Mouse (Mus musculus) ovary, adult 18-20 months (tissue): ENCODE measurements at regions not wholly inside any gene's neighbourhood (a gene's known extent, or its start where the extent isn't known, plus 50 kb on each side); places are given as distances from the start of the nearest gene placed in this dataset.

Source experiments
- DNase-seq: peaks from one replicate; pipeline ENCODE4 v3.0.0; 2022; ENCODE audit warnings: low spot score, mixed read lengths

DNA sequence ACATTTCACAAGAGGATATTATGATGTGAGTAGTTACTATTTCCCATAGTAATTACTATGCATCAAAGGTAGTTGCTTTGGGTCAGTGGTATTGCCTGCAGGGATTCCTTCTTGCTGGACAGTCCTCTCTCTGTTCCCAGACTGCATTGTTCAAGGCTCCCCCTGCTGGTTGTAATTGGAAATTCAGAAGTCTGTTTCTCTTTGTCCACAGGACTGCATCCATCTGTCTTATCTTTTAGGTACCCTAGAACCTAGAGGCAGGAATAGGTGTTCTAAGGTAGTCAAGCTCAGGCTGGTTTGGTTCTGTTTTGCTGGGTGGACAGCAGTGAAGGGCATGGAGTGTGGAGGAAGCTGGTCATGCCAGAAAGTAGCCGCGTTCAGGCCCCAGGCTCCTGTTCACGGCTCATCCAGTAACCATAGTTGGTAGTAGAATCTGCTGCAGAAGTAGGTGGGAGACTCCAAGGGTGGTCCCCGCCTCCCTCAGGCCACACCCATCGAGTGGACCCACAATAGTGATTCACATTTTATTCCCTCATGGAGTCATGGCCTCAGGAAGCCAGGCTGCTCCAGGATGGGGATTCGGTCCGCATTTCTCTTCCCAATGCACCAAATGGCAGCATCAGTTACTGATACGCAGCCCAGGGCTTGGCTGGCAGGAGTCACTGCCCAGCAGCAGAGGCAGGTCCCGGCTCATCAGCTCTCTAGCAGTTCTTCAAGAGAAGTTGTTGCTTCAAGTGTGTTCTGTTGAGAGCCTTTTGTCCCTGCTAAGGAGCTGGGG lies 51.7 kb upstream of the Caprin1 start:
- no peak for DNase-seq

DNA sequence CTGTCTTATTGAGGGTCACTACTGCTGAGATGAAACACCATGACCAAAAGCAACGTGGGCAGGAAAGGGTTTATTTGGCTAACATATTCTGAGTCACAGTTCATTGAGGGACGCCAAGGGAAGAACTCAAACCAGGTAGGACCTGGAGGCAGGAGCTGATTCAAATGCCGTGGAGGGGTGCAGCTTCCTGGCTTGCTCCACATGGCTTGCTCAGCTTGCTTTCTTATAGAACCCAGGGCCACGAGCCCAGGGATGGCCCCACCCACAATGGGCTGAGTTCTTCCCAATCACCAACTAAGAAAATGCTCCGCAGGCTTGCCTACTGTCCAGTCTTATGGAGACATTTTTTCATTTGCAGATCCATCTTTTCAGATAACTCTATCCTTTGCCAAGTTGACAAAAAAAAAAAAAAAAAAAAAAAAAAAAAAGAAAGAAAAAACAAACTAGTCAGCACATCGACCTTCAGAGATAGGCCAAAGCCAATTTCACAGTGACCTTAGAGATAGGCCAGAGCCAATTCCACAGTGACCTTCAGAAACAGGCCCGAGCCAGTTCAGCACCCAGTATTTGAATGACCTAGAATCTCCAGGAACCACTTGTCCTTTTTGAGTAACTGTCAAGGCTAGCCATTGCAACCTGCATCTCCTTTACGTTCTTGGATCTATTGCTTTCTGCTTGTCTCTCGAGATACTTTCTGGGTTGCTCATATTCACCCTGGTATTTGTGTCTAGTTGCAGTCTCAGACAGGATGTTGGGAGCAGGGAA lies 52.5 kb upstream of the Caprin1 start:
- DNase-seq, result peak; percentile 81

DNA sequence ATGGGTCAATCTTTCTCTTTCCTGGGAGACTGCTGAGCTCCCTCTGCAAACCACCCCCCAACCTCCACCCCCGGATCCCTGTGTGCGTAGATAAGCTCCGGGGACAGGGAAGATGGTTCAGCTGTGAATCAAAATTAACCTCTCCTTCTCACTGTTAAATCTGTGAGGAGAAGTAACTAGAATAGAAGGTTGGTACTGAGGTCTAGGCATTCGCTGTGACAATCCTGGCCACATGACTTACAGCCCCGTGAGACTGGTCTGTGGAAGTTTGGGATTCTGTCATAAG lies 53.0 kb upstream of the Caprin1 start:
- no peak for DNase-seq

DNA sequence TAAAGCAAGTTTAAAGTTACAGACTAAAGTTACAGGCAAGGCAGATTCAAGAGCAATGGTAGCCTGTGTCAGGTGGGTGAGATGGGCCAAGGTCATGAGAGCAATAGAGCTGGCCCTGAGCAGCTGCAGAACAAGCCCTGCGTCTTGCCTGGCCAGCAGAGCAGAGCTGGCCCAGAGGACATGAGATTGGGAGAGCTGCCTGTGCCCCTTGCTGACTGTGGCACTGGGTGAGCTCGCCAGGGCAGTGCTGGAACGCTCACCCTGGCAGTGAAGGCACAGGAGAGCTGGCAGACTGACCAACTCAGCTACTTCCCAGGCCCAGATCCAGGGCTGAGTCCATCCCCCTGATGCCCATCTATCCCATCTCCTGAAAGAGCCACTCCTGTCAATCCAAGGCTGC lies 53.7 kb upstream of the Caprin1 start:
- peak; percentile 49 for DNase-seq

DNA sequence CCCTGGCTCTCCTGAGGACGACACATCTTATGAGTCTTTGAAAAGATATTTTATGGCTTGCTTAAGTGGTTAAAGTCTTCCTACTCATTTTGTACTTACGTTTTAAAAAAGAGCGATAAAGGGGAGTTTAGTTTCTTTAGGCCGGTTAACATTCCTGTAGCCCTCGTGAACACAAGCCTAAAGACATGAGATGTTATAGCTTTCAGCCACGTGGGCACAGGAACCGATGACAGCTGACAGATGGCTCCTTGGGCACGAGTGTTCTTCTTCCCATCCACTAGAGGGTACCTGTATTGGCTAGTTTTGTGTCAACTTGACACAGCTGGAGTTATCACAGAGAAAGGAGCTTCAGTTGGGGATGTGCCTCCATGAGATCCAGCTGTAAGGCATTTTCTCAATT lies 63.8 kb upstream of the Caprin1 start:
- no peak for DNase-seq

DNA sequence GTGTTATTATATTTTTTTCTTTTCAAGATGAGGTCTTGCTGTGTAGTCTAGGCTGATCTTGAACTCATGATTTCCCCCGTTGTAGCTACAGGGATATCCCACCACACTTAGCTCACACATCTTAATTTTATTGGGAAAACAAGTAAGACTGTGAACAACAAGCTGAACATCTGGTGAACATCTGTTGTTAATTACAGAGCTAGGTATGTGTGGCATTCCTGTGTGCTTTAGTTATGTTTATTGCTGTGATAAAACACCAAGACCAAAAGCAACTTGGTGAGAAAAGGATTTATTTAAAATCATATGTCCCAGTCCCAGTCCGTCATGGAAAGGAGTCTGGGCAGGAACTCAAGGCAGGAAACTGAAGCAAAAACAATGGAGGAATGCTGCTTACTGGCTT lies 66.8 kb upstream of the Caprin1 start:
- no peak for DNase-seq

DNA sequence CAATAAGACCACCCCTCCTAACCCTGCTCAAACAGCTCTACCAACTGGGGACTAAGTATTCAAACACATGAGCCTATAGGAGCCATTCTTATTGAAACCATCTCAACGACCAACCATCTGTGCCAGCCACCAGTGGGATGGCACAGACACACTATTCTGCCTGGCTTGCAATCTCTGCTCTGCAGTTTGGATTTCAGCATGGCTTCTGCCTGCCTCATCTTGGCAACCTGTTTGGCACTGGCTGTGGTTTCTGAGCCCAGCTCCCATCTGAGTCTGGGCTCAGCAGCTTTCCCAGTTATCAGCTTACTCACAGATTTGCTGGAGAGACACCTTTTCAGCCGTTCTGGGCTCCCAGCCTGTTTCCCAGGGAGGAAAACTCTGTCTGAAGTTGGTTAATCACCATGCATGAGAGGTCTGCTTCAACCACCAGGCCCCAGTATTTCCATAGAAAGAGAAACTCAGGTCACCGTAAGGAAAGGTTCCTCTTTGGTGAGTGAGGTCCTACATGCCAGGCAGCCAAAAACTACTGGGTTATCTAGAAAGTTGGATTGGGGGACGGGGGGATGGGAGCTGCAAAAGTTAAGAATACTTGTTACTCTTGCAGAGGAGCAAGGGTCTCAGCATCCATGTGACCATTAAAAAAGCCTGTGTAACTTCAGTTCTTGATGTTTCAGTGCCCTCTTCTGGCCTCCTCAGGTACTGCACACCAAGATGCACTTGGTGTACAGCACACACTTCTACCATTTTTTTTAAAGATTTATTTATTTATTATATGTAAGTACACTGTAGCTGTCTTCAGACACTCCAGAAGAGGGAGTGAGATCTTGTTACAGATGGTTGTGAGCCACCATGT lies 68.1 kb upstream of the Caprin1 start:
- no peak for DNase-seq

DNA sequence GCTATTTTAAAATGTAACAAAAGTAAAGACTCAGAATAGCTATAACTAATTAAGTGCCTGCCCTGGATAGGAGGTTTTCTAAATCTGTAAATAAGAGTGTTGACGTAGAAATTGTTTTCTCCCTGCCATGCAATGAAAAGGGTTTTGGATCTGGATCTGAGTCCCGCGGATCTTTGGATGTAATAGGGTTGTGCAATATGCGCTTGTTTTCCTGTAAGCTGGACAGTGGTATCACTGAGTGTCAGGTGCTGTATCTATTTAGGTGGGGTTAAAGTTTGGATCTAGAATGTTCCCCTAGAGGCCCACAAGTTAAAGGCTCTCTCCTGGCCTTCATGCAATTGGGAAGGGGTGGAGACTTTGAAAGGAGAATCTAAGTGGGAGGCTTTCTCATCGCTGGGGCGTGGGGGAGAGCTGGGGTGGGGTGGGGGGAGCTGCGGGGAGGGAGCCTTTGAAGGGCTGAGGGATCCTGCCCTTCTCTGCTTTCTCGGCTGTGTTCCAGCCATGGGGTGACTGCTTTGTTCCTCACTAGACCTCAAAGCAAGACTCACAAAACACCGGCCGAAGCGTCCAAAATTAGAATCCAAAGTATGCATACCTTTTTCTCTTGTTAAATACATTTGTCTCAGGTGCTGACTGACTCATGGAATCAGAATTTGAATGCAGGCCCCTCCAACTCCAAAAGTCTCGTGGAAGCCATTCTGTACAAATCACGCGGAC lies 70.0 kb upstream of the Caprin1 start:
- no peak for DNase-seq

DNA sequence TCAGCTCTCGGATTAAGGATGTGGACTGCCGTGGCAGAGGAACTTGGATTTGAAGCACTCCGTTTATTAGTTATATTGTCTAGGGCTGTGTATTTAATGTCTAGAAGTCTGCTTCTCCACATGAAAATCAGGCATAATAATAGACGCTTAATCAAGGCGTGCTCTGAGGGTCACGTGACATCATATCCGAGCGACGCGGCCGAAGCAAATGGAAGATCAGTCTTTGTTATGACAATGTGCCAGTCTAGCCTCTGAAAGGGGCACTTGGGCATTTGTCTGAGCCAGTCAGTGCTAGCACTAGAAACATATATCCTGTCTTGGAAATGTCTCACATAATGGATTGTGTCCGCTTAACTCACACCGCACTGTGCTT lies 70.5 kb upstream of the Caprin1 start:
- DNase-seq, result no peak

DNA sequence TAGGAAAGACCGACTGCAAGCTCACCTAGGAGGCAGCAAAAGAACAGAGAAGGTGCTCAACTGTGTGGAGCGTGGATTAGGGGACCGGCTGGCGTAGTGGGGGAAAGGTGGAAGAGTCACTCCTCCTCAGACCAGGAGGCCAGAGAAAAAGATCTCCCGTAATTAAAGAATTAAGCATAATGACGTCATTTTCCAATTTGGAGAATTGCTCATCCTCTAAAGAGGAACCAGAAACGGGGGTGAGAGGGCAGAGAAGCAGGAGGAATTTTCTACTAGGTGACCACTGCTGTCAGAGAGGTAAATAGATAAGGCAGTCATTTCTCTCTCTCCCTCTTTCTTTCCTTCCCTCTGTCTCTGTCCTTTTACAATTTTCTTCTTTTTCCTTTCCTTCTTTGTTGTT lies 71.2 kb upstream of the Caprin1 start:
- no peak for DNase-seq

DNA sequence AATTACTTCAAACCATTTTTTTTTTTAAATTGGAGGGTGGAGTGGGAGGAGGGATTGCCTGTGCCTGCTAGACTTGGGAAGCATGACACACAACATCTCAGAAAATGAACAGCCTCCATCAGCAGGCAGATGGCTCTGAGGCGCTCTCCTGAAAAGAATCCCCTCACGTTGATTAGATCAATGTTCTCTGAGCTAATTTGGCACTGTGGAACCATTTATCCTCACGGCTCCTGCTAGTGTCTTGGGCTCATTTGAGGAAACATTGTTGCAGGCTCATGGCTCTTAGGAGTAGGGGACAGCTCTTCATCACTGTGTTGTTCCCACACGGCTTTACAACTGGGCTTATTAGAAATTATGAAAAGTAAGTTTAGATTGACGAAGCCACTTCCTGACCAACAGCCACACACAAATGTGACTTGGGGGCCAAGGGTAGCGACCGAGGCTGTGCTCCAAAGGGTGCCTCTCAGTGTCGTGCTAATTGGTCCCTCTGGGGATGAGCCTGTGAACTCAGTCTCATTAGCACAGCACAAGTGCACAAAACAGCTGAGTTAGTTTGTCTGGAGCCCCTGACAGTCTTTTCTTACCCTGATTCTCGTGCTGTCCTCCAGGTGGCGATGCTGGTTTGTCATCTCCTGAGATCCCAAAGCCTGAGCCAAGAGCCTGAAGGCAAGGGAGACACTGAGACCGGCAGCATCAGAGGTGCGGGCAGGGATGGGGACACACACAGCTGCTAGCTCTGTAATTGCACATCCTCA lies 74.2 kb upstream of the Caprin1 start:
- DNase-seq, result peak; percentile 53

DNA sequence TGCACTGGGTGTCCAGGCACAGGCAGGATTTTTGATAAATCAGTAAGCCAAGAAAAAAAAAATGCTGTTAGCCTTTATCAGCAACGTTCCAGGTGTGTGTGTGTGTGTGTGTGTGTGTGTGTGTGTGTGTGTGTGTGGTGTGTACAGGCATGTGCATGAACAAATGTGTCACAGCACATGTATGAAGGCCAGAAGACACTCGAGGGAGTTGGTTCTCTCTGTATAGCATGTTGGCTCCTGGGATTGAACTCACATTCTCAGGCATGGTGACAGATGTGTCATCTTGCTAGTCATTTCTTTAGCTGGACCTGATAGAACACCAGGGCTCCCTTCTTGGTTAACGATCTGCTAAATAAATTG lies 74.8 kb upstream of the Caprin1 start:
- DNase-seq, result no peak

DNA sequence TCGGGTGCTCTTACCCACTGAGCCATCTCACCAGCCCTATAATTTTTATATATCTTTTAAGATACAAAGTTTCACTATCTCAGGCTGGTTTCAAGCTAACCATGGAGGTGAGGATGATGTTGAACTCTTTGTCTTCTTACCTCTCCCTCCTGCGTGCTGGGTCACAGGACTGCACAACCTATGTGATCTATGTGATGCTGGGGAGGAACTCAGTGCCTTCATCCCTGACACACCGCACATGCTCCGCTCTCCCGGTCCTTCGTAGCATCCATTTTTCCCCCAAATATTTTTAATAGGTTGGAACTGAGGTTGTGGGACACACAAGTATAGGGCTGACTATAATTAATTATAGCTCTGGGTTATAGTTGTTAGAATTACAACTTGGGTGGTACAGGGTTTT lies 75.9 kb upstream of the Caprin1 start:
- DNase-seq, result no peak

DNA sequence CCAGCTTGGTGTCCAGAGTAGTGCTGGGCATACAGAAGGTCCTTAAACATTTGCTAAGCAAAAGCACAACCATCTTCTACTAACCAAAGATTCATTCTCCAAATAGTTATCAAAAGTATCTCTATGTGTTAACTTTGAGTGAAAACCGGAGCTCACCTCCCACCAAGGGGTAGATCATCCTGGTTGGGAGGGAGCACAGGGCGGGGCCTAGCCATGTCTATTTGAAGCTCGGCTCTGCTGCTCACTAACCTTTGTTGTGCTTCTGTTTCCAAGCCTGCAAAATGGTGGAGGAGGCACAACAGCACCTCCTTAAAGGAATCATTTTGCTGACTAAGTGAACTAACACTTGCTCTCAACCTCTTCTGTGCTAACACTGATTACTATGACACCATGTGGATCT lies 77.0 kb upstream of the Caprin1 start:
- no peak for DNase-seq

DNA sequence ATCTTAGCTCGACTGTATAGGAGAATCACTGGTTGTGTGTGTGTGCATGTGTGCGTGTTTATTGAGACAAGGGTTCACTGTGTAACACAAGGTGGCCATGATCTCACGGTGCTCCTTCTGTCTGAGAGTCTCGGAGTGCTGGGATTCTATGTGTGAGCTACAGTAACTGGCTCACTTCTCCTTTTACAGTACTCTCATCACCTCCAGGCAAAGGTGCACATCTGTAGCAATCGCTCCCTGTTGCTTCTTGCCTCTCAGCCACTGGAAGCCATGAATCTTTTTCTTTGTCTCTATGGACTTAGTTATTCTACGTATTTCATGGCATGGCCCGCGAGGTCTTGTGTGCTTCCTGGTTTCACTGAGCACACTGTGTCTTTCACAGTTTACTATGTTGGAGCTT lies 78.3 kb upstream of the Caprin1 start:
- DNase-seq, result no peak

DNA sequence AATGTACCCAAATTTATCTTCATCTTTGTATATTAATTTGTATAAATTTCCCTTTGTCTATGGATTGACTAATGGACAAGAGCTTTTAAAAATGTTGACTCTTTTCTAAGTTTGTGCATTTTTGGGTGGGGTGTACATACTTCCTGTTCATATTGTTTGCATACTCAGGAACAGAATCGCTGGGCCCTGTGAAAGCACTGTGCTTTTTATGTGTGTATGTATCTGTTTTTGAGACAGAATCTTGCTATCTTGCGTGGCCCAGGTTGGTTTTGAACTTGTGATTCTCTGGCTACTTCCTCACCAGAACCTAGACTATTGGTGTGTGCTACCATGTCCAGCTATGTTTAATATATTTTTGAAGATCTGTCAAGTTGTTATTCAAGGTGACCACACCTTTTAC lies 78.8 kb upstream of the Caprin1 start:
- no peak for DNase-seq

DNA sequence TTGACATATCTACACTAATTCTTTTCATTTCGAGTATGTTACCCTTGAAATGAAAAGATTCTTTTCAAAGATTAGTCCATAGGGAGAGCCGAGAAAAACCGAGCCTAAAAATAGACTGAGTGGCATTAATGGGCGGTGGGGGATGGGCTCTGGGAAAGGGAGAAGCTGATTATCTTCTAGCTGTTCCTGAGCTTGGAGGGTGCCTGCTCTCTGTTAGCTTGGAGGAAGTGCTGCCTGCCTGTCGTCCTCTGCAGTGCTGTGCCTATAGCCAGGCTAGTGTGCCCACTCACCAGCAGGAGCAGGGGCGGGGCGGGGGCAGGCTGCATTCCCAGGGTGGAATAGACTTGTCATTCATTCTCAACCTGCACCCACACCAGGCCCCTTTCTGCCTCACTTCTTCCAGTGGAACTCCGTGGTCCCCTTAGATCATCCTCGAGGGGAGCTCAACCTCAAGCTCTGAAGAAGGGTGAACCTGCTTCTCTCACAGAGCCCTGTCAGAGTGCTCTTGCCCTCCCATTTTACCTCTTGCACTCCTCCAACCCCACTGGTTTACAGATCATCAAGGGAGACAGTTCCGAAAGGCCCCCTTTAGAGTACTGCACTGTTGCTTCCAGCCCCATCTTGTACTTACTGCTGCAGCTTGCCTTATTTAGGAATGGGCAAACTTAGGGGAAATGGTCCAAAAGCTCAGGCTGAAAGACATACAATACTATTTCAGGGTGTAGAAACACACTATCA lies 76.6 kb upstream of the Lmo2 start:
- DNase-seq, result no peak

DNA sequence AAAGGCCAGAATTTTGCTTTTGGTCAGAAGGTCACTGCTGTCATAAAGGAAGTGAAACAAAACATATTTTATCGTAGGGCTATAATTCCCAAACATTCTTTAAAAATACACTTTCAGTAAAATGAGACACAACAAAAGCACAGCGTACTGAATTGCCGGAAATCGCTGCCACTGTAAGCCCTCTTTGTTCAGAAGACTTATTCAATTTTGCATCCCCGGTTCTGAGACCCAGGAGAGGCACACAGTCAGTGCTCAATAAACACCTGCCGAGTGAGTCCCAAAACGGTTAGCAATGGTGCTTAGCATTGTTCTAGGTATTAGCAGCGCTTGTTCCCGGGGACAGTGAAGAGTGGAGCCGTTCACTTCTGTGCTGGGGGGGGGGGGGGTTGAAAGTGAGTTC lies 72.9 kb upstream of the Lmo2 start:
- DNase-seq, result no peak

DNA sequence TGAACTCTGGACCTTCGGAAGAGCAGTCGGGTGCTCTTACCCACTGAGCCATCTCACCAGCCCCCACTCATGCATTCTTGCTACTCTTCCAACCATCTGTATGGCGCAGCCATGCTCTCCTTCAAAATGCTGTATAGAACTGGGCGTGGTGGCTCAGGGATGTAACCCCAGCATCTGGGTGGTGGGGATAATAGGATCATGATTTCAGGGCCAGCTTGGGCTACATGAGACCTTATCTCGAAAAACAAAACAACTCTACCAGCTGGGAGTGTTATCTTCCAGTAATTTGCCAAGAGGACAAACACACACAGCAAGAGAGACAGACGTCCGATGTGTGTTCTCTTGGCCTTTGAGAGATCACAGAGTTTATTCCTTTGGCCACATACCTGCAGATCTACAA lies 69.8 kb upstream of the Lmo2 start:
- no peak for DNase-seq

DNA sequence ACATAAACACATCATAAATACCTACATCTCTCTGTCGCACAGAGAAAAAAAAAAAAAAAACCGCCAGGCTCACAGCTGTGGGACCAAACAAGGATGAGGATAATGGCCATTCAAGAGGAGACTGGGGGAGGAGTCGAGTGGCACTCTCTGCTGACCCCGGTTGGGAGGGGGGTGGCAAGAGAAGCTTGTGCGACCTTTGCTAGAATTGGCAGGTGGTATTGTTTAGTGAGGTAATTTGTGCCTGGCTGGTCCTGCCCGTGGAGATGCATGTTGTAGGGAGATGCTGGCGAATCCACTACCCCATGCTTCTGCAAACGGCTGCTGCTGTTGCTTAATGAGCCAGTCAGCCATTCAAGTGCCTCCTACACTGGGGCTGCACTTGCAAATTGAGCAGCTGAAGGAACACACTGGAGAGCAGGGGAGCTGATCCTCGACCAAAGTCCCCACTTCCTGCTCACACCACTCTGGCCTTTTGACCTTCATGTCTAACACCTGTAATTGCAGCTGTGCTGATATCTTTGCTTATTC lies 66.5 kb upstream of the Lmo2 start:
- DNase-seq, result no peak
